Mouse (Mus musculus) gastrocnemius, postnatal 14 days (tissue): ENCODE data around the gene Trim44. TPM values are rescaled to one million over a fixed set of nuclear protein-coding genes. Genes with fewer than 3 reads are reported as not detected.

ENCODE experiments used
- DNase-seq: peaks from one replicate; pipeline ENCODE4 v3.0.0; 2021; ENCODE audit warnings: mixed read lengths
- intact Hi-C: fragments of 180-260 bp; cut with DNase I; formaldehyde crosslinking; loops from one replicate; pipeline ENCODE4 v1.15.1; 2025; ENCODE audit warnings: low total_unique reads
- total RNA-seq, 2 experiments: library from RNA; stranded (reverse); gene quantifications; 2 replicates each; pipeline ENCODE4 v1.2.3; 2021

The Trim44 gene
- total RNA-seq, 2 experiments from 2014 or later: 15.7 to 19.8 TPM

DNA sequence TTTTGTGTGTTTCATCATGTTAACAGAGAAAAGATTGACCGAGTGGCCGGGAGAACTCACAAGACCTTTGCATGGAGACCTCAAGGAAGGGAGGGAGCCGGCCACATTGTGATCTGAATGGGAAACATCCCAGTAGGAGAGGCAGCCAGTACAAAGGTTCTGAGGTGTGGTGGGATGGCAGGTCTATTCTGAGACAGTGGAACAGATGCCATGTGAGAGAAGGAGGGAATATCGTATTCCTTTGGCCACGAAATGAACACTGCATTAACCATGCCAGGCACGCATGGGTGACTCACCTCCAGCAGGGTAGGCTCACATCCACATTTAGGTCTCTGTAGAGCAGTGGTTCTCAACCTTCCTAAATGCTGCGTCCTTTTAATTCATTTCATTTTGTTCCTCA lies 154.4 kb downstream of the Trim44 start:
- DNase-seq: no peak
- intact Hi-C loops: no loop called here

DNA sequence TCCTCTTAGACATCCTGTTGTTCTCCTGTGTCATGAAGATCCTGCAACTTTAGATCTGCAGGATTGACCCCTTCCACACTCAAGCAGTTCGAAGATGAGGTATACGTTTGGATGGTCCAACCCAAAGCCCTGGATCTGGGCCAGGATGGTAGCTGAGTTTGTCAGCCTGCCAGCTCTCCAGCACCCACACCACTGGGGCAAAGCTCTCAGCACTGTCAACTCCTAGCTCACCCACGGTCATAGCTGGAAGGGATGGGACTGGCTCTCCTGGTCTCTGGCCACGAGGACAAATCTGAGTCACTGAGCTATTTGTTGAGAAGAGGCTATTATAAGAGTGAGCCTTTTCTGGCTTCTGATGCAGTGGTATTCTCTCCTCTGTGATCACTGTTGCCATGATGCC lies 155.0 kb downstream of the Trim44 start:
- DNase-seq: no peak
- intact Hi-C loops: no loop called here

Other genes with a start within 250 kb of the Trim44 start
- gene Ldlrad3, start 221.4 kb downstream of the Trim44 start, total RNA-seq: 1 to 10 TPM; 7.3 to 8.8 TPM
- gene Fjx1, start 44.7 kb upstream of the Trim44 start, total RNA-seq: 1 to 10 TPM; 1.4 to 2.3 TPM
- gene Pamr1, start 142.2 kb upstream of the Trim44 start, total RNA-seq: 10 to 100 TPM; 11.0 to 14.2 TPM